Mouse (Mus musculus) forelimb bud, embryonic 11.5 days (tissue): ENCODE measurements at regions not wholly inside any gene's neighbourhood (a gene's known extent, or its start where the extent isn't known, plus 50 kb on each side); places are given as distances from the start of the nearest gene placed in this dataset.

Experiments
- DNase-seq: peaks from one replicate; pipeline ENCODE4 v3.0.0-alpha.2; 2012; ENCODE audit warnings: low read depth, low spot score

GRCm38 (mm10) chr13:90293697-90294647, 204.6 kb upstream of the Xrcc4 start:
- DNase-seq: peak; percentile 62

- DNase-seq: no peak
Measured at GRCm38 (mm10) chr13:90292905-90293304, 203.5 kb upstream of the Xrcc4 start.

- no peak for DNase-seq
Measured at GRCm38 (mm10) chr13:90292124-90292523, 202.7 kb upstream of the Xrcc4 start.

- peak; percentile 64 for DNase-seq
Measured at GRCm38 (mm10) chr13:90280976-90281375, 191.6 kb upstream of the Xrcc4 start.

GRCm38 (mm10) chr13:90279786-90280382, 190.5 kb upstream of the Xrcc4 start:
- DNase-seq: no peak

GRCm38 (mm10) chr13:90279355-90279754, 189.9 kb upstream of the Xrcc4 start:
- DNase-seq: no peak

GRCm38 (mm10) chr13:90259071-90259742, 169.8 kb upstream of the Xrcc4 start:
- DNase-seq: no peak

GRCm38 (mm10) chr13:90252981-90253380, 163.6 kb upstream of the Xrcc4 start:
- peak; percentile 60 for DNase-seq

GRCm38 (mm10) chr13:90245997-90246765, 156.8 kb upstream of the Xrcc4 start:
- no peak for DNase-seq

- no peak for DNase-seq
Measured at GRCm38 (mm10) chr13:90238331-90238730, 148.9 kb upstream of the Xrcc4 start.

GRCm38 (mm10) chr13:90233986-90234385, 144.6 kb upstream of the Xrcc4 start:
- DNase-seq: no peak

GRCm38 (mm10) chr13:90233561-90233960, 144.2 kb upstream of the Xrcc4 start:
- DNase-seq: no peak

GRCm38 (mm10) chr13:90229106-90229505, 139.7 kb upstream of the Xrcc4 start:
- DNase-seq: no peak

- DNase-seq: no peak
Measured at GRCm38 (mm10) chr13:90226212-90226611, 136.8 kb upstream of the Xrcc4 start.

GRCm38 (mm10) chr13:90212390-90212789, 123.0 kb upstream of the Xrcc4 start:
- no peak for DNase-seq

GRCm38 (mm10) chr13:90207875-90208274, 118.5 kb upstream of the Xrcc4 start:
- DNase-seq: no peak
